Mouse (Mus musculus): Measurements from ENCODE around the gene Vps4b. TPM values are rescaled to one million over a fixed set of nuclear protein-coding genes. Genes with fewer than 3 reads are reported as not detected.

Vps4b gene
- total RNA-seq (2022), result 10 to 100 TPM; 48.8 to 60.1 (median 57.2) TPM

DNA sequence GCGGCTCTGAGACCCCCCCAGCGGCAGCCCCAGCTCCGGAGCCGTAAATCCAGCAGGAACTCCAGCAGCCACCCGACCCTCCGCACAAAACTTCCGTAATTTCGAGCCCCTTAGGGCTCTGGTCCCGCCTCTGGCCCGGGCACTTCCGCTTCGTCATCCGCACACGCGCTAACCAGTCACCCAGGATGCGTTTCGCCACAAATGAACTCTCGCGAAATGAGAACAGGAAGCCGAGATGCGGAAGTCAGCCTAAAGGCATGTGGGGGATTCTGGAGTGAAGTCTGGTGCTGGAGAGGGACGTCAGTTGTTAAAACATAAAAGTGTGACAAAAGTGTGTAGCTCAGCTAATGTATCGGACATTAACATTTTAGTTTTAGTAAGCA is at the start of gene Vps4b:
Gene Vps4b, minus strand, starts transcription at position 187 of the 383 bp plus-strand sequence.
- DNase-seq (ENCODE audit: low spot score in 2 of 2), result peak; percentile 75 to 90

DNA sequence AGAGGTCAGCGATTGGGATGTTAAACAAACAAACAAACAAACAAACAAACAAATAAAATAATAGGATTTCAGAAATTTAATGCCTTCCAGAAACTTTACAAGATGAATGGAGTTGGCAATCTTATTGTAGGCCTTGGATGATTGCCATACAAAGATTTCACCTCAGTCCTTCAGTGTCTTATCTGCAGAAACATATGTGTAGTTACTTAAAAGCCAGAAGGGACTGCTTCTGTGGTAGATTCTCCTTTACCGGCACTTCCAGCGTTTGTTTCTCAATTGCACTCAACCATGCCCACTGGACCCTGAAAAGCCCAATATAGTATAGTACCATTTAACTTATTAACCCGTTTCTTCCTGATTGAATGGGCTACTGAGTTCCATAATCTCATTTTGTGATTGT is 32.3 kb upstream of the Vps4b start:
- no peak for DNase-seq (ENCODE audit: low spot score in 2 of 2)

DNA sequence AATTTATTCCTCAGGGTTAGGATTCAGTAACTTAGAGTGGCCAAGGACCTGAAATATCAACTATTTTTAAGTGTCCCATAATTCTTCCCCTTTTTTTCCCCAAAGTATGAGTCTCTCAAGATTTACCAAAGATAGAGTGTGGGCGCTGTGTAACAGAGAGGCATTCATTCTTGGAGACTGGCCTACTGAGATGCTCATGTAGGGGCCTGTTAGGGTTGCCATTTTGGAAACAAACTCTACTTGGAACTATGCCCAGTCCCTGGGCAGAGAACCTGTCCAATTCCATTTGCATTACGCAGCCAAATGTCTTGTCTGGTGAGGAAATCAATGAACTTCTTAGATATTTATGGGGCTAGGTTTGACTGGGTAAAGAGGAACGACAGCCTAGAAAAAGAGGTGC is 25.8 kb upstream of the Vps4b start:
- DNase-seq (ENCODE audit: low spot score in 2 of 2), result no peak

DNA sequence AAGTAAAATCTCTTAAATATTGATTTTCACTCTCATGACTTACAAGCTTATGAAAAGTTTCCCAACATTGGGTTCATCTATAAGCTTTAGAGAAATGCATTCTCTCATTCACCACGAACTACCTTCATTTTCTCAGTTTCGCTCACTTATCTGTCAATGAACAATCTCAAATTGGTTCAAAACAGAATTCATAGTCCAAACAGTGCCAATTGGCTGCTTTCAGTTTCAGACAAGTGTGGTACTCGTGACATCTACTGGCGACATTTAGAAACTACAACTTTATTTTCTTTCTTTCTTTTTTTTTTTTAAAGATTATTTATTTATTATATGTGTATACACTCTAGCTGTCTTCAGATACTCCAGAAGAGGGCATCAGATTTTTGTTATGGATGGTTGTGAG is 21.8 kb upstream of the Vps4b start:
- DNase-seq (ENCODE audit: low spot score in 2 of 2), result no peak

DNA sequence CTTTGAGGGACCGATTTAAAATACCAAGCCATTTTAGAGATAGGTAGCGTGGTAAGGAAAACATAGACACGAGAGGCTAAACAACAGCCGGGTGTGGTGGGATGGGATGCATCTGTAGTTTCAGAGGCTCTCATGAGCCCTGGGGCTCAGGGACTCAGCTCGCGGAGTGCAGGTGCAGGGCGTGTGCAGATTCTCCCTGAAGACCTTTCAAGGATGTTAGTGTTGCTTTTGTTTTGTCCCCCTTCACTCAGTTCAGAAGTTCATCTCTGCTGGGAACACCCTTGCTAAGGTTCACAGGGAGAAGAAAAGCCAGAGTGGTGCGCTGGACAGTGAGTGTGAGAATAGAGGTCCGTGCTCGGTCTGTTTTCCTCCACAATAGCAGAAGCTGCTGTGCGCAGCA is 20.2 kb upstream of the Vps4b start:
- no peak for DNase-seq (ENCODE audit: low spot score in 2 of 2)

DNA sequence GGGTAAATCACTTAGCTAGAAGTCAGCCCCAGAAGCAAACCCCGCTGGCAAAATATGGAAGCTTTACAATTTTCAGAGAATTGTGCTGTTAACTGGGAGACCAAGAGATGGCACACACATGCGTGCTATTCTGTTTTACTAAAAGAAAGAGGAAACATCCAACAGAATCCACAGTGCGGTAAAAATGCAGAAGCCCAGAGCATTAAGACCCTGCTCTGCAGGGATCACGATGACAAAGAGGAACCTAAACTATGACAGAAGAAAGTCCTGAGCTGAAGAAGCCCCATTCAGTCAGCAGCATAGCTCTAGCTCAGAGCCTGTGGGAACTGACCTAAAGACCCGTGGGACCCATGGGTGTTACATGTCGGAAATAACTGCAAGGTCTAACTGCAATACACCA is 18.7 kb upstream of the Vps4b start:
- no peak for DNase-seq (ENCODE audit: low spot score in 2 of 2)

DNA sequence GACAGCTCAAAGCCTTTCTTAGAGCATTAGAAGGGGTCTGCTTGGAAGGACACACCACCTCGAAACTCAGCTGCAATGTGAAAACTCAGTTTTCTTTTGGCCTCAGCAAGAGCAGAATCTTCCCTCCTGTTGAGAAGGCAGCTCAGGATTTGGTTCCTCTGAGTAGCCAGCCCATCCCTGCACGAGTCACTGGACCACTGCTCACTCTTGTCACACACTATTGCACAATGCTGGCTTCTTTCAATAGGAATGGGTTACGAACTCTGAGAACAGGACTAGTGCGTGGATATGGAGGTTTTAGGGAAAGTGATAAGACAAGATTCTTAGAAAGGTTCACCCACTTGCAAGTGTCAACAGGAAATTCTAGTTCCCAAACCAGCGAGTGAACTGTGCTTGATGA is 18.3 kb upstream of the Vps4b start:
- no peak for DNase-seq (ENCODE audit: low spot score in 2 of 2)

DNA sequence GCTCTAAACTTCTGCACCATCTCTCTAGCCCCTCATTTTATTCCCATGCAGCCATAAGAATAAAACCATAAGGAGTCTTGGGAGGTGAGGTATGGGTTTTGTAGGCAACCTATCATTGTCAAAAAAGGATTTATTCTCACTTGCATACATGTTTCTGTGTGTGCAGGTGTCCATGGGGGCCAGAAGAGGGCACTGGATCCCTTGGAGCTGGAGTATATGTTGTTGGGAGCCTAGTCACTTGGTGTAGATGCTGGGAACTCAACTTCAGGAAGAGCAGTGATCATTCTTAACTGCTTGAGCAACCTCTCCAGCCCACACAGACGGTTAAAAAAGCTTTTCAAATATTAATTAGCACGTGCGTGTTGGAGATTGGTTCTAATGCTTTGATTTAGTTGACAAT is 3.4 kb upstream of the Vps4b start:
- no peak for DNase-seq (ENCODE audit: low spot score in 2 of 2)

DNA sequence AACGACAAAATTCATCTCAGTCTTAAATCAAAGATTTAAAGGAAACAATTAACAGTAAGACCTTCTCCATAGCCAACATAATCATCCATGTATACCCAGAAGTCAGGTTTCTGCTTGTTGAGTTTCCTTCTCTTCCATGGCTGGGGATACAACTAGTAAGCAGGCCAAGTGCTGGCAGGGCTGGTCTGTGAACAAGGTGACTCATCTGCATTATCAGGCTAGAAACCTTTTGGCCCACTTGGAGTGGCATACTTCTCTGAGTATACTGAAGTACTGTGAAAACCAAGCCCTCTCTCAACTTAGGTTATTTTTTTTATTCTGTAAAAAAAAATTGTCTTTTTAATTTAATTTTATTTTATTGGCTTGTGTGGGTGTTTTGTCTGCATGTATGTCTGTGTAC is 2.9 kb upstream of the Vps4b start:
- DNase-seq (ENCODE audit: low spot score in 2 of 2), result no peak

DNA sequence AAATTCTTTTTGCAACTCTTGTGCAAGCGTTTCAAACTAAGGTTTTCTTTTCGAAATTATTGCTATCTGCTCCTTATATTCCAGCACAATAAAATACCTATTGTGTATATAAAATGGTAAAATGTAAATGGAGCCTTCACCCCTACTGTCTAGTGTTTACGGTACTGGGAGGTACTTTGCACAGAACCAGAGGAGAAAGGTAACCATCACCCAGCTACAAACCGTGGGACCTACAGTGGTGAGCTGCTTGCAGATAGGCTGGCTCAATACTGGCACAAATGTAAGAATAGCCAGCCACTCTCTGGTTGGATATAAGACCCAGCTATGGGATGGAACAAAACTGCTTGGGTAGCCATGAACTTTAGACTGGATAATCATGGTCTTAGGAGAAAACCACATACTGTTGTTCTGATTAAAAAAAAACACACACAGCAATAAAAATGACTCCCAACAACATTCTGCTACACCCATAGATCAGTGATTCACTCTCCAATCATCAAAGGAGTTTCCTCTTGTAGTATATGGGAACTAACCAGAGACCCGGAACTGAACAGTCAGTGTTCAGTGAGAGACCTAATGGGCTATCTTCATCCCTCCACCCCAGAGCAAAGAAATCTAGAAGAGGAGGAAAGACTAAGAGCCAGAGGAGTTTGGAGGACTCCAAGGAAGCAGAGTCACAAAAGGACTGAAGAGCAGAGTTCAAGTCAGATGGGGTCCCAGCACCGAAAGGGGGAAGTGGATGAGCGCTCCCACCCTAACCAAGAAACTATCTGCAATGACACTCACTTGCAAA is 655 bp upstream of the Vps4b start:
- DNase-seq (ENCODE audit: low spot score in 2 of 2), result no peak

DNA sequence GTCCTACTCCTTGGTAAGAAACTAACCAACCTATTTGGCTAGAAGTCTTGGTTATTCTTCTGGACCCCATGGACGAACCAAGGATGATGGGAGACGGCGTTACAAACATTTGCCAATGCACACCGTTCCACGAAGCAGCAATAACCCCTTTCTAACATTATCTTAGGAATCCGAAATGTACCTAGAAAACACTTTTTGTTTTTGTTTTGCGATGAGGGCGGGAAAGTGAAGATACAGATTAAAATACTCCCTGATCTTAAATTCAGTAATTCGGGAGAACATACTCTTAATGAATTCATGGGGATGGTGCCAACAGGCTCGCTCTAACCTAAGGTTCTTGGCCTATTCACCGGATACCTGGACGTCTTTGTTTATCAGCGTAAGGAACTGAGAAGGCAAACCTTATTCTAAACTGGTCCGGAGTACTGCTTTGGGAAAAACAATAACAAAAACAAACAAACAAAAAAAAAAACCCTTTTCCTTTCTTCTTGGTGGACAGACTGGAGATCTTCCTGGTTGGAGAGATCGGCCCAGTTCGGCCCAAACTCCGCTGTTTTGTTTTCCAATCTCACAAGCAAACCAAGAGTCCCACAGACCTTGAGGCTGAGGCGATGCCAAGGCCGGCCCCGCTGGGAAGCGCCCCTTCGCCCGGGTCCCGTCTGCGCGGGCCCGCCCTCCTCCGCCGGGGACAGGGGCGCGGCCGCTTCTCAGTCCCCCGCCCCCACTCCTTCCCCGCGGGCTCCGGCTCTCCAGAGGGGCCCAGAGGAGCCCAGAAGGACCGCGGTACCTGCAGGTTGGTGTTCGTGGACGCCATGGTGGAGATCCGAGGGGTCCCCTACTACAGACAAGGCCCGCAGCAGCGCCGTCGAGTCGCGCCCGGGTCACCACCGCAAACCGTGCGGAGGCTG is 640 bp downstream of the Vps4b start:
- no peak for DNase-seq (ENCODE audit: low spot score in 2 of 2)

DNA sequence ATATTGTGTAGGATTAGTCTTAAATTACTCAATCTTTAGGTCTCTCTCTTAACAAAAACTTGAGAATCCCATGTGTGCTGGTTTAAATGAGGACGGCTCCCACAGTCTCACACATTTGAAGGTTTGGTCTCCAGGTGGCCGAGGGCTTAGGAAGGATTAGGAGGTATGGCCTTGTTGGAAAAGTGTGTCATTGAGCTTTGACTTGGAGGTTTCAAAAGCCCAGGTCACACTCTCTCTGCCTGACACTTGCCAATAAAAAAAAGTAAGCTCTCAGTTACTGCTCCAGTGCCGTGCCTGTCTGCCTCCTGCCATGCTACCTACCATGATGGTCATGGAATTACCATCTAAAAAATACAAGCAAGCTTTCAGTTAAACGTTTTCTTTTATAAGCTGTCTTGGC is 21.6 kb downstream of the Vps4b start:
- no peak for DNase-seq (ENCODE audit: low spot score in 2 of 2)

DNA sequence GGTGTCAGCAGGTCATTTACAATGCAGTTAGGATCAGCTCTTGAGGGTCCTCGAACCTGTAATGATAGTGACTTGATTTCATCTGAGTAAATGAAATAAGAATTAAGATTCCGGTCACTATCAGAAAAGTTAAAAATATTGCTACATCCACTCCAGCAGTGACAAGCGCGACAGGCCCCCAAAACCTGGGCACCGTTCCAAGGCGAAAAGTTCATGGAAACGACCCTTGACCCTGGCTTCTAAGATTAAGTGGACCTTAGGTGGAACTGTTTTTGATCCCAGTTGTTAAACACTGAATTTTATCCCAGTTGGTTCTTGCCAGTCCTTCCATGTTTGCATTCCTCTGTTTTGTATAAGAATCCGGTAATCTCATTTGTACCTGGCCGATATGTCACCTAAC is 22.4 kb downstream of the Vps4b start:
- DNase-seq (ENCODE audit: low spot score in 2 of 2), result no peak

DNA sequence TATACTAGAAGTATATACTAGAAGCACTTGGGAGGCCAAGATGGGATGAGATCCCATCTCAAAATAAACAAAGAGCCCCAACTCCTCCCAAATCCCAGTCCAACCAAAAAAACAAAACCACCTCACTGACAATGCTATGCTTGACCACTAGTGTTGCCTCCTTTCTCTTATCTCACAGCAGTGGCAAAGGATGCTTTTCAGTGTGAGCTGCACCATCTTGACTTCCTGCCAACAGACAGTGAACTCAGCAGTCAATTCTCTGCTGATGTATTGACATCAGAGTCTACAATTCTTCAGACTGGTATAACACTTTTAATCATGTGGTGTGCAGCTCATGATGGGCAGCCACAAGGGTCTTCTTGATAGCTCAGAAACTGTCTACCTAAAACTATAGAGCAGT is 27.8 kb downstream of the Vps4b start:
- no peak for DNase-seq (ENCODE audit: low spot score in 2 of 2)

DNA sequence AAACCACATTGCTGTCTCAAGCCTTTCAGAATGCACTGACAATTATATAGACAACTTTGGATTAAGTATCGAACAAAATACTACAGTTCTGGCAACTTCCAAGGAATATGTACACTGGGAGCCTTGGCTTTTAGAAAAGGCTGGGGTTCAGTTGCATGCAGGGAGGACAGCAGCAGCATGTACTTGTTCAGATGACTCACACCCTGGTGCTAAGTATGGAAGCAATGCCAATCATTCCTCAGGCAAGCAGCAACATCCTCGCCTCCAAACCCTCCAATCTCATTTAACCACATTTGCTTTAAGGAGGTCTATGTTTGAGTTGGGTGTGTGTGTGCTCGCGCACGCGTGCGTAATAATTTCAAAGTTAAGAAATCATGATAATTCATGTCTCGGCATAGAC is 30.8 kb downstream of the Vps4b start:
- DNase-seq (ENCODE audit: low spot score in 2 of 2), result no peak

DNA sequence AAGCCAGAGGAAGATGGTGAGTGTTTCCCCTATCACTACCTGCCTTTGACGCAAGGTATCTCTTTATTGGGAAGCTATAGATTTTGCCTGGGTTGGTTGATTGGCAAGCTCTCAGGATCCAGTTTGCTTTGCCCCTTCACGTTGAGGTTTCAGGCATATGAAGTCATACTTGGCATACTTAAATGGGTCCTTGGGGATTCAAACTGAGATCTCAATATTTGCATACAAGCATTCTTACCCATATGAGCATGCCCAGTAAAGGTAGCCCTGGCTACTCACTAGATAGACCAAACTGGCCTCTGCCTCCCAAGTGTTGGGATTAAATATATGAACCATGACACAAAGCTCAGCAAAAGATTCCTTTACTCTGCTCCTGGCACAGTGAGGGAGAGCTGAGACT is 31.7 kb downstream of the Vps4b start:
- no peak for DNase-seq (ENCODE audit: low spot score in 2 of 2)

DNA sequence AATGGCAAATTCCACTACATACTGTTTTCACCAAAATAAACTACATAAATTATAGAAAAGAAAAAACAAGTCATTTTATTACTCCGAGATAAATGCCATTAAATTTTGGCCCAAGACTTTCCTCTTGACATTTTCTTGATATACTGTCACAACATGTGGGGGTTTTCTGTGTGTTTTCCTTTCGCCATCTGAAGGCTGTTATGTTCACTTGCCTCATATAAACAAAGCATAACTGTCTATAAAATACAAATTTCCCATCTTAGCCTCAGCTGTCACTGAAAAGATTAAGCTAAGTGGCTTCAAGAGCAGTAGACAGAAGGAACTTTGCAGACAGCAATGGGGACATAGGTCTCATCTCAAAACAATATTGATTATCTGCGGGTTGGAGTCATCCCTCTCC is 32.2 kb downstream of the Vps4b start:
- DNase-seq (ENCODE audit: low spot score in 2 of 2), result no peak

DNA sequence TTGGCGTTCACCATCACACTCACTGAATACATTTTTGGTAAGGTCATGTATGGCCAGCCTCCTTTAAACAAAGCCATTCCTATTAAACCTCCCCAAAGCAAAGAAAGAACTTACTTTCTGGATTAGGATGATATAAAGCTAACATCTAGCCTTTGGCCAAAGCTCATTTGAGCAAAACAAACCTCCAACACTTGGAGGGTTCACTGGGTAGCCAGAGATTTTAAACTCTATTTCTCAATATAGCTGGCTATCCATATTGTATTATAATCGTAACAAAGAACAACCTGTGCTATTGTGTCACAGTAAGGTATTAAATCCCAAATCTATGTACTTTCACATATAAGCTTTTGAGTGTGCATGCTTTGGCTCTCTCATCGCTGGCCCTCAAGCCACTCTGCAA is 35.8 kb downstream of the Vps4b start:
- DNase-seq (ENCODE audit: low spot score in 2 of 2), result no peak

DNA sequence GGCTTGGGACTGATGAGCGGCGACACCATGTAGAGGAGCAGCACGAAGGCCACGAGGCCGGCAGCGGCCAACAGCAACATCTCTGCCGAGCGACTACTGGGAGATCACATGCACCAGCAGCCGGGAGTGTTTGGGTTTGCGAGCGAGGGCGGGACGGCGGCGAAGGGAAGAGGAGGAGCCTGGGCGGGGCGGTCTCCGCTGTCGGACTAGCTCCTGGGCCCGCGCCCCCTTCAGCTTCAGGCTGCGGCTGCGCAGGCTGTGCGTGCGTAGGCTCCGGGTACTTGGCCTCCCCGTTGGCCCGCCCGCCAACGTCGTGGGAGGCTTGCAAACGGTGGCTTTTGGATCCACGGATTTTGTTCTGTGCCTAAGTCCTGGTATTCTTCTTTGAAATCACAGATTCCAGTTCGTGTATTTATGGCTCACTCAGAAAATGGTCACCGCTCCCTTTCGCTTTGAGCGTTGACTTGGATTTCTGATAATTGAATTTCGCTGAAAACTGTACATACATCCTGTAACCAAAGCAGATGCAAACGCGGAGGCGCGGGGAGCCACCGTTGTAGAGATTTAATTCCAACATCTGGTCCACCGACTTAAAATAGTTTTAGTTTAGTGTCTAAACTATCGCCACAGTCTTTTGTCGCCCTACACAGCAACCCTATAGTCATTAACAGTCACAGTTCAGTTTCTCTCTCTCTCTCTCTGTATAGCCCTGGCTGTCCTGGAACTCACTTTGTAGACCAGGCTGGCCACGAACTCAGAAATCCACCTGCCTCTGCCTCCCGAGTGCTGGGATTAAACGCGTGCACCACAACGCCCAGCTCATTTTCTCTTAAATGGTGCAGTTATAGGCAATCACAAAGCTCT is 36.7 kb downstream of the Vps4b start, which contains the start of gene Kdsr:
Gene Kdsr, minus strand, starts transcription at position 156 of the 864 bp plus-strand sequence.
- DNase-seq (ENCODE audit: low spot score in 2 of 2), result peak; percentile 89 to 98

DNA sequence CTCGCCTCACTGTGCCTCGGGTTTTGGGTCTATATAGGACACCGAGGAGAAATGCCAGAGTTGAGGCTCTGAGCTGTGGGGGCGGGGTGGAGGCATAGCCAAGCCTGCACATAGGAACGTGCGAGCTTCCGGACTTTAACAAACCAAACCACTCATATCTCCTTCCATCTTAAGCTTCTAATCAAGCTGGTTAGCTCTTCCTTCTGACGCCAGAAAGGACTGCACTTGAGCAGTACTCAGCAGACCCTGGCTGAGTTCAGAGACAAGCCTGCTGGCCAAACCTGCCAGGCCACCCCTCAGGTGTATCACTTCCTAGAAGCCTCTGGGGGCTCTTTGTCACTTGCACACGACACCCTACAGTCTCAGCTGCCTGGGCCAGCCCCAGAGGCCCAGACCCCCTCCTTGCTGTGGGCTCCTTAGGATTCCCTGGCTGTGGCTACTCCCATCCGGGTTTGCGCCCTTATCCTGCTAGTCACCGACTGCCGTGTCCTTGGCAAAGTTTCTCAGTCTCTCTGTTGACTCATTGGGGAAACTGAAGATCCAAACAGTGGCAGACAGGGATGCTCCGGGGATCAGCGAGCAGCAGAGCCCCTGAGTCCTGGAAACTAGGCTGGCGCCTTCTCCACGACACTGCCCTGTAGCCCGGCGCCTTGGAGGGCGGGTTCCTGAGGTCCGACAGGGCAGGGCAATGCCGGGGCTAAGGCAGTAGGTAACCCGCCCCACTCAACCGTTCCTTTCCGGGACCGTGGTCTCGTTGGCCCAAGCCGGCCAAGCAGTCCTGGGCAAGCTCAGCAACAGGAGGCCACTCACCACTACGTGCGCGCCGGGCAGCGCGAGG is 37.6 kb downstream of the Vps4b start:
- peak in 1 of 2 experiments; percentile 49 for DNase-seq (ENCODE audit: low spot score in 2 of 2)

DNA sequence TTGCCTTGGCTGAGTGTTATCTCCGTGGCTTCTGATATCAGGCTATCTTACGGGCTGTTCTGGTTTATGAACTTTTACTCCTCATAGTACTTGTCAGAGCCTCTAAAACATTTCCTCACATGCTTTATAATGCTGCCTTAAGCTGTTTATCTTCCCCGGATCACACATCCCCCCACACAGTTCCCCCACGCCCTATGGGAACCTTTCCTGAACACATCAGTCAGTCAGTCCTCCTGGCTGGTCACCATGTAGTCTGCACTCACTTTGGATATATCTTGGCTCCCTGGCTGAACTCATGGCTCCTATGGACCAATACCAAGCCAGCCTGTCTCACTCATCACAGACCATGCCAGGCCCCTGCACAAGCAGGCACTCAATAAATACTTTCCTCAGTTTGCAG is 39.9 kb downstream of the Vps4b start:
- no peak for DNase-seq (ENCODE audit: low spot score in 2 of 2)
